24 mouse cellular contexts compared by ENCODE assay signal in genomic region chr10:4484986-4485385, GRCm38 (mm10). TPM values are rescaled to one million over a fixed set of nuclear protein-coding genes. Genes with fewer than 3 reads are reported as not detected.
A peak's percentile ranks its signal among the peaks of the same experiment; 100 is the strongest.
DNase-seq lines count a peak whose midpoint lies in the region; ATAC-seq and TF ChIP-seq lines count a peak whose summit lies in the region.
"Had no signal": no experiment of that assay in that cellular context is flagged by ENCODE, and none has a peak within 500 bp of the region (broad histone marks: within the 10 kb centered on the region; RNA-seq: fewer than 3 reads in every experiment).

No protein-coding gene starts in this region.

- TF ChIP-seq CTCF in testis, adult 2 months (IDR thresholded peaks at IDR 0.05; ENCODE audit: control insufficient read depth, insufficient read depth, insufficient replicate concordance, low read depth, low read length): no peak

- H3K27ac ChIP-seq in testis, adult 2 months (ENCODE audit: control insufficient read depth, insufficient read depth, low read depth, low read length): 0 out of 2 replicates have a peak overlapping the region, but pooled peaks have one; percentile 10
- H3K27ac ChIP-seq: embryonic facial prominence, embryonic 10.5 days; embryonic facial prominence, embryonic 12.5 days; forebrain, embryonic 13.5 days; forebrain, embryonic 15.5 days had no signal

- no peak for TF ChIP-seq POLR2A in testis, adult 2 months (IDR thresholded peaks at IDR 0.05; ENCODE audit: control insufficient read depth, low read depth, low read length)

- ATAC-seq in granulocyte monocyte progenitor cell, adult 5-6 weeks (replicated peaks; ENCODE audit: poor library complexity, severe bottlenecking): peak; percentile 63
- no peak for ATAC-seq in activated CD4-positive, CD25-positive, alpha-beta regulatory T cell, adult 4 months
- ATAC-seq: CD4-positive, CD25-positive, alpha-beta regulatory T cell, adult 4 months; forebrain, embryonic 13.5 days; forebrain, embryonic 15.5 days; forebrain, postnatal 0 days had no signal

- no peaks in the 10 kb centered on the region for H3K27me3 ChIP-seq in testis, adult 2 months (ENCODE audit: control insufficient read depth, insufficient read depth, low read length)
- no peaks in the 10 kb centered on the region; the same call in 1 of the 2 replicates for H3K27me3 ChIP-seq in splenic B cell, adult 2 months (ENCODE audit: control insufficient read depth, insufficient read depth, low read length, poor library complexity, severe bottlenecking)
- H3K27me3 ChIP-seq: CH12.LX; embryonic facial prominence, embryonic 12.5 days; forebrain, embryonic 13.5 days; forebrain, embryonic 15.5 days had no signal

- no peak overlapping the region for H3K4me3 ChIP-seq in testis, adult 2 months (ENCODE audit: control insufficient read depth, low read depth, low read length)
- H3K4me3 ChIP-seq: embryonic facial prominence, embryonic 10.5 days; embryonic facial prominence, embryonic 12.5 days; forebrain, embryonic 13.5 days; forebrain, embryonic 15.5 days had no signal

- DNase-seq in testis, postnatal 10 days (ENCODE audit: low spot score): no peak
- peak; percentile 63 for DNase-seq in MEL-GATA-1-ER (ENCODE audit: extremely low read depth, low read depth)
- DNase-seq in splenic B cell, adult 2 months (ENCODE audit: low read depth, low spot score): peak; percentile 18
- no peak for DNase-seq in cerebellum, postnatal 10 days
- no peak for DNase-seq in left cerebral cortex, adult 11 months (ENCODE audit: low spot score)
- DNase-seq: adrenal gland, adult 8-10 months; adrenal gland, postnatal 14 days; adrenal gland, postnatal 36 days; cerebellum, adult 11-12 months; cerebellum, adult 2 months; cerebellum, adult 9-10 months; cerebellum, postnatal 14 days; cerebellum, postnatal 36 days; forebrain, postnatal 0 days had no signal

- H3K36me3 ChIP-seq in testis, adult 2 months (ENCODE audit: control insufficient read depth, insufficient read depth, low read length): no peaks in the 10 kb centered on the region
- H3K36me3 ChIP-seq in splenic B cell, adult 2 months (ENCODE audit: control insufficient read depth, insufficient read depth, low read length, poor library complexity, severe bottlenecking): no peaks in the 10 kb centered on the region
- H3K36me3 ChIP-seq: embryonic facial prominence, embryonic 10.5 days; embryonic facial prominence, embryonic 12.5 days; forebrain, embryonic 15.5 days had no signal

- H3K4me1 ChIP-seq in testis, adult 2 months (ENCODE audit: control insufficient read depth, insufficient read depth, low read length): no peaks in the 10 kb centered on the region; the same call in 1 of the 2 replicates
- H3K4me1 ChIP-seq: embryonic facial prominence, embryonic 12.5 days; forebrain, embryonic 13.5 days; forebrain, embryonic 15.5 days had no signal

RNA-seq across cellular contexts. Expression of gene Ccdc170, which starts 2.7 kb away (rescaled TPM):
- 0.53 and 0.93 TPM in 2 replicates for polyA plus RNA-seq in testis, adult 2 months (2012; rRNA removed)
- not detected in 2 replicates for total RNA-seq in granulocyte monocyte progenitor cell, adult 5-6 weeks (2014; fragmentation: Nextera tagmentation)
- 0.43 and 0.72 TPM in 2 replicates for total RNA-seq in granulocyte monocyte progenitor cell, adult 5-6 weeks (2017)
- not detected for polyA plus RNA-seq in activated CD4-positive, CD25-positive, alpha-beta regulatory T cell, adult 4 months (2017; shearing (Covaris generic))
- total RNA-seq: CH12.LX had no signal
- polyA plus RNA-seq: forebrain, embryonic 11.5 days had no signal

RNA-seq across cellular contexts. Expression of gene Armt1, which starts 52.7 kb away (rescaled TPM):
- 57.2 and 58.6 TPM in 2 replicates for polyA plus RNA-seq in testis, adult 2 months (2012; rRNA removed)
- 34.1 and 46.8 TPM in 2 replicates for total RNA-seq in granulocyte monocyte progenitor cell, adult 5-6 weeks (2014; fragmentation: Nextera tagmentation)
- total RNA-seq in granulocyte monocyte progenitor cell, adult 5-6 weeks (2017): 44.6 and 52.3 TPM in 2 replicates
- polyA plus RNA-seq in activated CD4-positive, CD25-positive, alpha-beta regulatory T cell, adult 4 months (2017; shearing (Covaris generic)): 10 to 100 TPM; 30.8 to 39.0 TPM

RNA-seq across cellular contexts. Expression of gene Rmnd1, which starts 52.8 kb away (rescaled TPM):
- polyA plus RNA-seq in testis, adult 2 months (2012; rRNA removed): 115 and 118 TPM in 2 replicates
- total RNA-seq in granulocyte monocyte progenitor cell, adult 5-6 weeks (2014; fragmentation: Nextera tagmentation): 53.9 and 72.4 TPM in 2 replicates
- 58.3 and 62.8 TPM in 2 replicates for total RNA-seq in granulocyte monocyte progenitor cell, adult 5-6 weeks (2017)
- polyA plus RNA-seq in activated CD4-positive, CD25-positive, alpha-beta regulatory T cell, adult 4 months (2017; shearing (Covaris generic)): 10 to 100 TPM; 34.0 to 47.7 TPM

Comparison
In these comparisons a context has a peak if more than half of its experiments do, and no peak if none do; other contexts are left out.
1. DNase-seq: peak in MEL-GATA-1-ER (single experiment) and splenic B cell, adult 2 months (single experiment); none in testis, postnatal 10 days (single experiment), cerebellum, postnatal 10 days (0 of 2) and left cerebral cortex, adult 11 months (single experiment).